Mouse (Mus musculus) layer of hippocampus, adult 8-10 months (tissue): ENCODE measurements around the gene Kank1. TPM values are rescaled to one million over a fixed set of nuclear protein-coding genes. Genes with fewer than 3 reads are reported as not detected.
A peak's percentile ranks its signal among the peaks of the same experiment; 100 is the strongest.

Source experiments
- DNase-seq, 2 experiments: peaks; one replicate each; pipeline ENCODE4 v3.0.0; 2022; ENCODE audit warnings: low spot score in 2 of 2
- total RNA-seq, 4 experiments: library from RNA; stranded (reverse); gene quantifications; 2 replicates each; pipeline ENCODE4 v1.2.4; 2022

Kank1 gene
- total RNA-seq, 4 experiments from 2014 or later = 16.3 to 18.5 (median 17.4) TPM

GRCm38 (mm10) chr19:25308763-25309162 is 72.0 kb downstream of the Kank1 start:
- no peak for DNase-seq

- DNase-seq = no peak
Measured at GRCm38 (mm10) chr19:25310989-25311388, 74.2 kb downstream of the Kank1 start.

- no peak for DNase-seq
Measured at GRCm38 (mm10) chr19:25311626-25312025, 74.9 kb downstream of the Kank1 start.

DNA sequence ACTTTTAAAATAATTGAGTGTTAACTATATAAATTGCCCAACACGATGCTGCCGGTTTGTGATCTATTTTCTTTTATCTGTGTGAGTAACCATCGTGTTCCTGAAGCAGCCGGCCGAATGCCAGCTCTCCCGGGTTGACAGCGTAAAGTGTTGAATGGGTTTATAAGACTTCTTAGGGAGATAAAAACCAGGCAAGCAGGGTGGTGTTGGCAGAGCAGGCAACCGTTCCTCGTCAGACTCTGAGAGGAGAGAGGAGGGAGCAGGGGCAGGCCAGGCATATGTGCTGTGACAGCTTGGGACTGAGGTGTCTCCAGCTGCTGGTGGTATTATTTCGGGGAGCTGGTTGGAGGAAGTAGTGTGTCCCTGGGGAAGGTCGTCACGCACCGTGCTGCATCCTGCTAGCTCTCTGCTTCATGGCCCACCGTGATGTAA is 78.7 kb downstream of the Kank1 start:
- DNase-seq = peak in 1 of 2 experiments; percentile 24

GRCm38 (mm10) chr19:25315993-25316392 is 79.2 kb downstream of the Kank1 start:
- no peak for DNase-seq

- DNase-seq = no peak
Measured at GRCm38 (mm10) chr19:25324265-25324664, 87.5 kb downstream of the Kank1 start.

GRCm38 (mm10) chr19:25325113-25326001 is 88.6 kb downstream of the Kank1 start:
- peak in 1 of 2 experiments; percentile 22 for DNase-seq

- no peak for DNase-seq
Measured at GRCm38 (mm10) chr19:25326002-25326300, 89.2 kb downstream of the Kank1 start.

DNA sequence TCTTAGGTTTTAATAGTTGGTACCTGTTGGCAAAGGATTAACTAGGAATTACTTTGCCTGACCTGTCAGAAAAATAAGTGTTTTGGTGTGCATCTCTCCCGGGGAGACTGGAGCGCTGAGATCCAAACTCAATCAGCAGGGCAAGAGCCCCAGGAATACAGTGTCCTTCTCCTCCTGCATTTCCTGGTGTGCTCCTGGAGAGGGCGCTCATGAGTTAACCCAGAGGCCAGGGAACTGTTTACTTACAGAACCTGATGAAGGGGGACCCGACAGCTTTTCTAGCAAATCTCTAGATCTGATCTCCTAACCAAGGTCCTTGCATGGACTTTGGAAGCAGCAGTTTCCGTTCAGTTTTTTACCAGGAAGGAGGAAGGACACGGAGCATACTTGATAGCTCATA is 90.9 kb downstream of the Kank1 start:
- DNase-seq = no peak

- DNase-seq = peak in 1 of 2 experiments; percentile 68
Measured at GRCm38 (mm10) chr19:25334360-25334759, 97.6 kb downstream of the Kank1 start.

DNA sequence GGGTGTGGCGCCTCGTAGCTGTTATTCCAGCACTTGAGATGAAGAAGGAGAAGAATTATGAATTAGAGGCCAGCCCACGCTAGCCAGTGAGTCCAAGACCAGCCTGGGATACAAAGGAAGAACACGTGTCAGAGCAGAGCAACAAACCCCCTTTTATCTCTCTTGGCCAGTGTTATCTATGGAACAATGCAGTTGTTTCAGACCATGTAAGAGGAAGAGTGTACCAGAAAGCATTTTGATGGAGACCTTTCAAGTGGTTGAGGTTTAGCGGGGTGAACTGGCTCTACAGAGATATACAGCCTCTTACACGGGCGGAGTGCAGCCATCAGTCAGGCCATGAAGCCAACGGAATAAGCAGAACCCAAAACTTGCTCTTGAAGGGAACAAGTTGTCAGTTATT is 100.0 kb downstream of the Kank1 start:
- DNase-seq = no peak

GRCm38 (mm10) chr19:25340630-25341620 is 104.2 kb downstream of the Kank1 start:
- no peak for DNase-seq

GRCm38 (mm10) chr19:25342026-25342425 is 105.3 kb downstream of the Kank1 start:
- DNase-seq = no peak

DNA sequence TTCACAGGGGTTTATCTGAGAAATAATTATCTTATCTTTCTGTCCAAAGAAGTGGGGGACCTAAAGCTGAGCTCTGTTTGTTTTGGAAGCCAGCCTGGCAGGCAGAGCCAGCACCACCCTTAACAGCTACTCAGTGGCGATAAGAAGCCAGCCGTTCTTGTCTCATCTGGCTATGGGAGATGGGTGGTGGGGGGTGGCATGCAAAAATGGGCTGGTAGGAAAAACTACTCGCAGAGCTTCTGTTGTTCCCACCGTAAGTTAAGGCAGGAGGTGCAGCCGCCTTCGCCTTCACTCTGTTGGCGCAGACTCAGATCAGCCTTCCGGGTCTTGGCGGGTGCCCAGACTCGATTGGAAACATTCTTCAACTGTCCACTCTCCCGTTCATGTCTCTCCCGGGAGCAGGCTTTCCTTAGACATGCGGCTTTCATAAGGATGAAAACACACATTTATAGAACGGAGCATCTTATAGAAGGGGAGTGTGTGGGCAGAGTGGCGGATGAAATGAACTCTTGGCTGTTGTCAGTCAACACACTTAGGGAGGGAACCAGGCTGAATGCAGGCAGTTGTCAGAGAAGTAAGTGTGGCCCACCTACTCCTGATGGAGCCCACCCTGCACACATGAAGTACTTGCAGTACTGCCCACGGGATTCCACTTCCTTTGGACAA is 107.0 kb downstream of the Kank1 start:
- no peak for DNase-seq

- no peak for DNase-seq
Measured at GRCm38 (mm10) chr19:25344371-25344770, 107.6 kb downstream of the Kank1 start.

DNA sequence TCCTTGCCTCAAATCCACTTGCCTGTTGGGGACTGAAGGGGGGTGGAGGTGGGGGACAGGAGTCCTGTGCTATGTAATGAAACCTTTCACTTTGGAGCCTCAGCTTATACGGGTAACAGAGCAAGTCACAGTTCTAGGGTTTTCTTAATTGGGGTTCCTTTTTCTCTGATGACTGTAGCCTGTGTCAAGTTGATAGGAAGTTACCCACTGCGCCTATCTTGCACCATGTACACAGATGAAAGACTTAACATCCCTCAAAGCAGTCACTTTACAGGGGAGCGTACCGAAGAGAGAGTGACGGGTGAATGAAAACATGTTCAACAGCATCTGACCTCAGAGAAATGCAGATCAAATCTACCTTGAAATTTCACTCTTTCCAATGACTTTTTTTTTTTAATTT is 109.2 kb downstream of the Kank1 start:
- no peak for DNase-seq

GRCm38 (mm10) chr19:25347515-25347914 is 110.7 kb downstream of the Kank1 start:
- DNase-seq = no peak

- peak in 1 of 2 experiments; percentile 23 for DNase-seq
Measured at GRCm38 (mm10) chr19:25351257-25351955, 114.6 kb downstream of the Kank1 start.

GRCm38 (mm10) chr19:25357094-25357493 is 120.3 kb downstream of the Kank1 start:
- DNase-seq = no peak

GRCm38 (mm10) chr19:25358486-25359120 is 121.8 kb downstream of the Kank1 start:
- no peak for DNase-seq
